Mouse (Mus musculus): ENCODE data around the gene Pum2. TPM values are rescaled to one million over a fixed set of nuclear protein-coding genes. Genes with fewer than 3 reads are reported as not detected.
"Not testable (repeated sequence)": the region's sequence is repeated elsewhere in the genome, so short reads cannot be mapped to it uniquely, and the experiment has no call there.

The Pum2 gene
- polyA plus RNA-seq, 1 experiment from 2014 or later: 41.0 TPM

GRCm38 (mm10) chr12:8669846-8670245, 4.1 kb upstream of the Pum2 start:
- Histone ChIP-seq H3K27me3 (no peaks in the 10 kb centered on the region), H3K36me3 (no peaks in the 10 kb centered on the region), H3K27ac (replicated peaks) (no peak overlapping the region), H3K4me2 (replicated peaks) (no peak overlapping the region), H3K9ac (no peak overlapping the region), H3K9me3 (replicated peaks) (no peaks in the 10 kb centered on the region), H3K4me1 (peaks cover 6% of the 10 kb centered on the region; the same call in 1 of the 2 replicates), H3K4me3 (replicated peaks) (no peak overlapping the region)
- WGBS: 79% methylated on average over 3 of the region's 3 CpGs
- no peak for ATAC-seq (ENCODE audit: insufficient number of reproducible peaks, low FRiP score, low TSS enrichment, low read depth)

DNA sequence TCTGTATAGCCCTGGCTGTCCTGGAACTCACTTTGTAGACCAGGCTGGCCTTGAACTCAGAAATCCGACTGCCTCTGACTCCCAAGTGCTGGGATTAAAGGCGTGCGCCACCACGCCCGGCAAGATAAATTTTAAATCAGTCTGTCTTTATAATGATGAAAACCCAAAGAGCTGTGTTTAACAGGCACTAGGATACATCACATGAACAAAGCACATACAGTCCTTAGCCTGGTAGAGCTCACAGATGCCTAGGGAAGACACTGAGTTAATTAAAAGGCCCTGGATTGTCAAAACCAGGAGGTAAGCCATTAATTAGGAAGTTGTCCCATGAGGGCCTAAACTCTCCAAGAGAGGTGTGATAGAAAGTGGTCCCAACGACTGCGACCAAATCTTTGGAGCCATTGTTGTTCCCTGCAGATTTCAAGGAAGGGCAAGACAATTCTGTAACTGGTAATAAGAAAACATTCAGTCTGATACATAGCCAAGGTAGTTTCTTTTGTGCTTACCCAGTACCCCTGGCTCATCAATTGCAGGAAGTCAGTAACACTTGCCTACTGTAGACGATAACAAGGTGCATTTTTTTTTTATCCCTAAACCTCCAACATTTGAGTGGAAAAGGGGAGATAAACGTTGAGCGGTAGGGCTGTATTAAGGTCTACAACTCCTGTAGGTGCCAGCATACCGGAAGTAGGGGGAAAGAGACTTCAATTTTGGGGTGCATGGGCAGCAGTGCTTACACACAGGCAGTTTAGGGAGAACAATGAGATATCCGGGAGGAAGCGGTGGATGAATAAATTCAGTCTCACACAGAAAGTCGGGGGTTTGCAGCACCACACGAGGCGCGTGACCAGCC, 587 bp upstream of the Pum2 start:
- 39% methylated on average over 17 of the region's 17 CpGs for WGBS
- Histone ChIP-seq H3K9me3 (replicated peaks) (no peaks in the 10 kb centered on the region), H3K27ac (replicated peaks) (peak overlapping the region; percentile 88), H3K4me3 (replicated peaks) (peak overlapping the region; percentile 89), H3K9ac (peak overlapping the region; percentile 60), H3K4me2 (replicated peaks) (peak overlapping the region; percentile 65), H3K27me3 (no peaks in the 10 kb centered on the region), H3K36me3 (no peaks in the 10 kb centered on the region), H3K4me1 (peaks cover 16% of the 10 kb centered on the region)
- no peak; the same call in 1 of the 2 replicates for ATAC-seq (ENCODE audit: insufficient number of reproducible peaks, low FRiP score, low TSS enrichment, low read depth)

GRCm38 (mm10) chr12:8674377-8674864, 487 bp downstream of the Pum2 start:
- peak overlapping the region; percentile 56 for H3K4me2 ChIP-seq (replicated peaks)
- no peaks in the 10 kb centered on the region for H3K9me3 ChIP-seq (replicated peaks)
- no peaks in the 10 kb centered on the region for H3K27me3 ChIP-seq
- ATAC-seq (ENCODE audit: insufficient number of reproducible peaks, low FRiP score, low TSS enrichment, low read depth): peak; percentile 83
- under 1% methylated on average over 54 of the region's 62 CpGs for WGBS
- H3K9ac ChIP-seq: peak overlapping the region; percentile 100
- H3K4me3 ChIP-seq (replicated peaks): peak overlapping the region; percentile 89
- H3K27ac ChIP-seq (replicated peaks): peak overlapping the region; percentile 96
- H3K4me1 ChIP-seq: peaks cover 16% of the 10 kb centered on the region
- H3K36me3 ChIP-seq: no peaks in the 10 kb centered on the region

- Histone ChIP-seq H3K27ac (replicated peaks) (peak overlapping the region; percentile 96), H3K36me3 (no peaks in the 10 kb centered on the region), H3K4me1 (peaks cover 16% of the 10 kb centered on the region), H3K9me3 (replicated peaks) (no peaks in the 10 kb centered on the region), H3K4me3 (replicated peaks) (peak overlapping the region; percentile 89), H3K9ac (peak overlapping the region; percentile 100), H3K4me2 (replicated peaks) (peak overlapping the region; percentile 56), H3K27me3 (no peaks in the 10 kb centered on the region)
- no peak for ATAC-seq (ENCODE audit: insufficient number of reproducible peaks, low FRiP score, low TSS enrichment, low read depth)
- under 1% methylated on average over 20 of the region's 20 CpGs for WGBS
Observed at GRCm38 (mm10) chr12:8674891-8675341, 982 bp downstream of the Pum2 start.

- no peak overlapping the region; the same call in 1 of the 2 replicates for H3K27ac ChIP-seq (replicated peaks)
- H3K36me3 ChIP-seq: no peaks in the 10 kb centered on the region
- H3K9me3 ChIP-seq (replicated peaks): no peaks in the 10 kb centered on the region
Observed at GRCm38 (mm10) chr12:8675361-8675760, 1.4 kb downstream of the Pum2 start.

DNA sequence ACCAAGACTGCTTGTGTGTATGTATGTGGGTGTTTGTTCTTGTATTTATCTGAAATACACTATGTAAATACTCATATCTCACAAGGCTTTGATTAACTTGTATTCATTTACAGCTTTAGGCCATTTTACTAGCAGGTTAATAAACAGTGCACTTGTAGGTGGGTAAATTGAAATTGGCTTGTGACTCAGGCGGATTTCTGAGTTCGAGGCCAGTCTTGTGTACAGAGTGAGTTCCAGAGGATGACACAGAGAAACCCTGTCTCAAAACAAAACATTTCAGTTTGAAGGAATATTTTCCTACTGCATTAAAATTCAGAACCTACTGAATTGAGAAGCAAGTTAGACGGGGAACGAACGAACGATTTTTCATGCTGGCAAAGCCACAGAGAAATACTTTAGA, 2.4 kb downstream of the Pum2 start:
- H3K4me3 ChIP-seq (replicated peaks): peak overlapping the region; percentile 11; the same call in 1 of the 2 replicates
- peaks cover 16% of the 10 kb centered on the region for H3K4me1 ChIP-seq
- no peaks in the 10 kb centered on the region for H3K9me3 ChIP-seq (replicated peaks)
- H3K9ac ChIP-seq: no peak overlapping the region
- no peaks in the 10 kb centered on the region for H3K36me3 ChIP-seq
- peak overlapping the region; percentile 56 for H3K4me2 ChIP-seq (replicated peaks)
- H3K27ac ChIP-seq (replicated peaks): no peak overlapping the region
- no peaks in the 10 kb centered on the region for H3K27me3 ChIP-seq
- ATAC-seq (ENCODE audit: insufficient number of reproducible peaks, low FRiP score, low TSS enrichment, low read depth): no peak
- WGBS: 58% methylated on average over 6 of the region's 6 CpGs

More at GRCm38 (mm10) chr12:8675361-8675760, 1.4 kb downstream of the Pum2 start:
- Histone ChIP-seq H3K4me2 (replicated peaks) (peak overlapping the region; percentile 56), H3K27me3 (no peaks in the 10 kb centered on the region), H3K4me3 (replicated peaks) (peak overlapping the region; percentile 89), H3K4me1 (peaks cover 16% of the 10 kb centered on the region), H3K9ac (peak overlapping the region; percentile 100)
- WGBS: under 1% methylated on average over 7 of the region's 7 CpGs
- ATAC-seq (ENCODE audit: insufficient number of reproducible peaks, low FRiP score, low TSS enrichment, low read depth): no peak

GRCm38 (mm10) chr12:8677926-8678325, 4.0 kb downstream of the Pum2 start:
- no peak overlapping the region for H3K9ac ChIP-seq
- no peak for ATAC-seq (ENCODE audit: insufficient number of reproducible peaks, low FRiP score, low TSS enrichment, low read depth)
- no peaks in the 10 kb centered on the region for H3K27me3 ChIP-seq
- no peak overlapping the region for H3K4me2 ChIP-seq (replicated peaks)
- H3K4me3 ChIP-seq (replicated peaks): no peak overlapping the region
- H3K36me3 ChIP-seq: no peaks in the 10 kb centered on the region
- no peaks in the 10 kb centered on the region for H3K9me3 ChIP-seq (replicated peaks)
- peaks cover 16% of the 10 kb centered on the region for H3K4me1 ChIP-seq
- H3K27ac ChIP-seq (replicated peaks): no peak overlapping the region

GRCm38 (mm10) chr12:8684200-8684599, 10.3 kb downstream of the Pum2 start:
- H3K27ac ChIP-seq (replicated peaks): no peak overlapping the region
- no peaks in the 10 kb centered on the region for H3K9me3 ChIP-seq (replicated peaks)
- no peak overlapping the region for H3K4me2 ChIP-seq (replicated peaks)
- WGBS: 93% methylated on average over 1 of the region's 1 CpGs
- no peak for ATAC-seq (ENCODE audit: insufficient number of reproducible peaks, low FRiP score, low TSS enrichment, low read depth)
- no peak overlapping the region for H3K4me3 ChIP-seq (replicated peaks)
- 0 out of 2 replicates have a peak, but pooled peaks cover 3% of the 10 kb centered on the region for H3K36me3 ChIP-seq
- no peak overlapping the region for H3K9ac ChIP-seq
- no peaks in the 10 kb centered on the region for H3K27me3 ChIP-seq
- no peaks in the 10 kb centered on the region for H3K4me1 ChIP-seq

DNA sequence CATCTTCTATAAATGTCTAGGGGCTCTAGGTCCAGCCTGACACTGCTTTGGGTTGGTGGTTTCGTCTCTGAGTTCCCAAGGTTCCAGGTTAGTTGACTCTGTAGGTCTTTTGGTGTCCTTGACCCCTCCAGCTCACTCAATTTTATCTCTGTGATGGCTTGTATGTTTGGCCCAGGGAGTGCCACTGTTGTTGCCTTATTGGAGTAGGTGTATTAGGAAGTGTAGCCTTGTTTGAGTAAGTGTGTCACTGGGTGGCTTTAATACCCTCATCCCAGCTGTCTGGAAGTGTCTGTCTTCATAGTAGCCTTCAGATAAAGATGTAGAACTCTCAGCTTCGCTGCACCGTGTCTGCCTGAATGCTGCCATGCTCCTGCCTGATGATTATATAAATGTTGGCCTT, 11.1 kb downstream of the Pum2 start:
- ATAC-seq (ENCODE audit: insufficient number of reproducible peaks, low FRiP score, low TSS enrichment, low read depth): no peak
- WGBS: 96% methylated on average over 3 of the region's 3 CpGs
- 0 out of 2 replicates have a peak, but pooled peaks cover 3% of the 10 kb centered on the region for H3K36me3 ChIP-seq
- H3K4me1 ChIP-seq: no peaks in the 10 kb centered on the region
- H3K9me3 ChIP-seq (replicated peaks): no peaks in the 10 kb centered on the region
- no peak overlapping the region for H3K4me3 ChIP-seq (replicated peaks)
- no peak overlapping the region for H3K9ac ChIP-seq
- H3K27me3 ChIP-seq: no peaks in the 10 kb centered on the region
- H3K4me2 ChIP-seq (replicated peaks): no peak overlapping the region
- no peak overlapping the region for H3K27ac ChIP-seq (replicated peaks)

DNA sequence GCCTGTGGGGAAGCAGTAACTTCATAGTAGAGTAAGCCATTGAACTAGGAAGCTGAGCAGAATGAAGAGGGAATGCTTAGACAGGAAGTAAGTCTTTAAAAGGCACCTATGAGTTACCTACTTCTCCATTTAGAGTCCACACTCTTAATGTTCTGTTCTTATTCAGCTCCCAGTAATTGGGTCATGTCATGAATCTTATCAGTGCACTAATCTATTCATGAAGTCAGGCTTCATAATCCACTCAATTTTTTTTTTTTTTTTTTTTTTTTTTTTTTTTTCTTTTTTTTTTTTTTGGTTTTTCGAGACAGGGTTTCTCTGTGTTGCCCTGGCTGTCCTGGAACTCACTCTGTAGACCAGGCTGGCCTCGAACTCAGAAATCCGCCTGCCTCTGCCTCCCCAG, 15.9 kb downstream of the Pum2 start:
- not testable (repeated sequence) for H3K4me3 ChIP-seq (replicated peaks); H3K4me1 ChIP-seq; ATAC-seq (ENCODE audit: insufficient number of reproducible peaks, low FRiP score, low TSS enrichment, low read depth); H3K9ac ChIP-seq; H3K4me2 ChIP-seq (replicated peaks); H3K36me3 ChIP-seq; H3K9me3 ChIP-seq (replicated peaks); H3K27me3 ChIP-seq; H3K27ac ChIP-seq (replicated peaks)
- WGBS: 84% methylated on average over 3 of the region's 3 CpGs

DNA sequence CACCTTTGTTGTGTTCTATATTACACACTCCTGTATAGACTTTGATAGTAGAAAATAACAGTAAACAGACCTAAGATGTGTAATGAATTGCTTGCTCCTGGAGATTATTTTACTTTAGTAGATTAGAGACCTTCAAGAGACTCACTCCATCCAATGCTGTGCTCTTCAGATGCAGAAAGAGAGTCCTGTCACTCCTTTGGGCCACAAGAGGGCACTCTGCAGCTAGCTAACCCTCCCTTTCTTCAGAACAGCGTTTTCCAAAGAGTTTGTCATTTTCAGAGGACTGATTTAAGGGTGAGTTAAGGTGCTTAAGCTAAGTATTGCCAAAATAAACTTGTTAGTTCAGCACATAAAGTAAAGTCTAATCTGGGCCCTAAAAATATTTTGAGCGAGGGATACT, 25.0 kb downstream of the Pum2 start:
- H3K4me1 ChIP-seq: no peaks in the 10 kb centered on the region
- no peak overlapping the region for H3K4me3 ChIP-seq (replicated peaks)
- 57% methylated on average over 2 of the region's 2 CpGs for WGBS
- no peak overlapping the region for H3K9ac ChIP-seq
- H3K36me3 ChIP-seq: 0 out of 2 replicates have a peak, but pooled peaks cover 3% of the 10 kb centered on the region
- no peaks in the 10 kb centered on the region for H3K9me3 ChIP-seq (replicated peaks)
- H3K27ac ChIP-seq (replicated peaks): no peak overlapping the region
- no peak for ATAC-seq (ENCODE audit: insufficient number of reproducible peaks, low FRiP score, low TSS enrichment, low read depth)
- H3K27me3 ChIP-seq: no peaks in the 10 kb centered on the region
- no peak overlapping the region for H3K4me2 ChIP-seq (replicated peaks)
